14 mouse cellular contexts compared by ENCODE assay signal in the genomic region with DNA sequence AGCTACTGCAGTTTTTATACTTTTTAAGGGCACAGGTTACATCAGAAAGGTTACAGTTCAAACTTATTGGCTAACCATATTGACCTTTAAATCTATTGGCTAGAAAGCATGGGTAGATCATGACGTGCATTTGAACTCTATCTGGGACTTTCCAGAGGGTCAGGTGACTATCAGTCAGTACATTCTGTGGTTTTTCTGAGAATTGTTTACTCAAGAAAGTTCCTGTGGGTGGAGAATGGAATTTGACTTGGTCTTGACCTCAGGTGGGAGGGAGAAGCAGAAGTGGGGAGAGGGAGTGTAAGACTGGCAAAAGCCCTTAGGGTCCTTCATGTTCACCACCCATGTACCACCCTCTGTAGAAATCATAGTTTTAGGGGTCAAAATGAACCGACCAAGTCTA. TPM values are rescaled to one million over a fixed set of nuclear protein-coding genes. Genes with fewer than 3 reads are reported as not detected.
DNase-seq lines count a peak whose midpoint lies in the region; ATAC-seq and TF ChIP-seq lines count a peak whose summit lies in the region.
"Had no signal": no experiment of that assay in that cellular context is flagged by ENCODE, and none has a peak within 500 bp of the region (broad histone marks: within the 10 kb centered on the region; RNA-seq: fewer than 3 reads in every experiment).

No protein-coding gene starts in this region.

- TF ChIP-seq POLR2A in ES-Bruce4 (IDR thresholded peaks at IDR 0.05; ENCODE audit: insufficient read depth, low read length) = no peak

- intact Hi-C loops in gastrocnemius, adult 2 months (cut with DNase I) = loop anchor here (5.0 kb wide), 1 partner anchor 180 kb away; no protein-coding TSS in a partner anchor

- H3K4me3 ChIP-seq in gastrocnemius, adult 2 months = no peak overlapping the region
- no peak overlapping the region for H3K4me3 ChIP-seq in ES-Bruce4 (ENCODE audit: low read depth, low read length)
- H3K4me3 ChIP-seq in liver, embryonic 15.5 days (replicated peaks) = no peak overlapping the region
- H3K4me3 ChIP-seq: hindbrain, embryonic 15.5 days had no signal

- TF ChIP-seq EP300 in ES-Bruce4 (IDR thresholded peaks at IDR 0.05; ENCODE audit: insufficient read depth, low read depth, low read length) = 0 out of 2 replicates have a peak, but pooled peaks have one; percentile 33

- TF ChIP-seq CTCF in gastrocnemius, adult 2 months (IDR thresholded peaks at IDR 0.05) = no peak
- no peak for TF ChIP-seq CTCF in ES-Bruce4 (IDR thresholded peaks at IDR 0.05; ENCODE audit: low read depth, low read length)

- peak overlapping the region; percentile 97; the same call in 1 of the 2 replicates for H3K27ac ChIP-seq in gastrocnemius, adult 2 months
- peak overlapping the region; percentile 80 for H3K27ac ChIP-seq in ES-Bruce4 (ENCODE audit: insufficient read depth, low read length)
- H3K27ac ChIP-seq in liver, embryonic 15.5 days (replicated peaks) = peak overlapping the region; percentile 9; the same call in 1 of the 2 replicates
- H3K27ac ChIP-seq: hindbrain, embryonic 15.5 days had no signal

- H3K4me1 ChIP-seq in ES-Bruce4 (ENCODE audit: control insufficient read depth, insufficient read depth, low read length) = peaks cover 2% of the 10 kb centered on the region
- peaks cover 35% of the 10 kb centered on the region for H3K4me1 ChIP-seq in liver, embryonic 15.5 days (replicated peaks)

- peak overlapping the region; percentile 97; the same call in 1 of the 2 replicates for H3K9ac ChIP-seq in ES-Bruce4 (ENCODE audit: low read depth, poor library complexity, severe bottlenecking)
- H3K9ac ChIP-seq in liver, embryonic 15.5 days = no peak overlapping the region
- H3K9ac ChIP-seq: hindbrain, embryonic 15.5 days had no signal

- peaks cover 9% of the 10 kb centered on the region for H3K36me3 ChIP-seq in ES-Bruce4 (ENCODE audit: control insufficient read depth, insufficient read depth, low read length, poor library complexity, severe bottlenecking)
- peaks cover 23% of the 10 kb centered on the region for H3K36me3 ChIP-seq in liver, embryonic 15.5 days (replicated peaks)

- H3K27me3 ChIP-seq in ES-Bruce4 (ENCODE audit: control insufficient read depth, insufficient read depth, low read length, poor library complexity, severe bottlenecking) = no peaks in the 10 kb centered on the region
- no peaks in the 10 kb centered on the region for H3K27me3 ChIP-seq in liver, embryonic 15.5 days
- H3K27me3 ChIP-seq: hindbrain, embryonic 15.5 days had no signal

- WGBS in liver, embryonic 15.5 days (ENCODE audit: insufficient replicate concordance) = 19% methylated on average over 2 of the region's 2 CpGs

- no peak for ATAC-seq in liver, embryonic 15.5 days (ENCODE audit: insufficient read depth)
- no peak for ATAC-seq in monocyte, adult 5-6 weeks (replicated peaks; ENCODE audit: insufficient number of reproducible peaks, low FRiP score, low TSS enrichment, poor library complexity, severe bottlenecking)
- ATAC-seq: activated CD4-positive, CD25-positive, alpha-beta regulatory T cell, adult 4 months had no signal

- no peak overlapping the region for H3K4me2 ChIP-seq in liver, embryonic 15.5 days
- H3K4me2 ChIP-seq: hindbrain, embryonic 15.5 days had no signal

- no peak for DNase-seq in gastrocnemius, adult 2 months
- DNase-seq in gastrocnemius, adult 8-10 months (ENCODE audit: low spot score in 2 of 2) = no peak
- peak; percentile 60 for DNase-seq in 3134 (ENCODE audit: extremely low read depth, insufficient read length, low spot score)
- no peak for DNase-seq in thymus, postnatal 25 days
- no peak for DNase-seq in left cerebral cortex, adult 9 months (ENCODE audit: low spot score in 2 of 2)
- DNase-seq: heart, adult 18-20 months; heart, postnatal 10 days; kidney, adult 18-20 months; thymus, postnatal 4 days had no signal

- peaks cover 26% of the 10 kb centered on the region for H3K9me3 ChIP-seq in ES-Bruce4 (replicated peaks; ENCODE audit: control insufficient read depth, insufficient read depth, low read length, poor library complexity, severe bottlenecking)
- no peaks in the 10 kb centered on the region for H3K9me3 ChIP-seq in liver, embryonic 15.5 days (replicated peaks)
- H3K9me3 ChIP-seq: hindbrain, embryonic 15.5 days had no signal

RNA-seq across cellular contexts. Expression of a gene that starts 1.4 kb away (rescaled TPM):
- 10 to 100 TPM; 14.9 to 27.7 TPM for total RNA-seq in gastrocnemius, adult 2 months (2021)
- total RNA-seq in gastrocnemius, adult 8-10 months (2022) = 10 to 100 TPM in 3 of 4 experiments, 1 to 10 TPM in 1; 9.4 to 17.8 (median 11.6) TPM
- polyA plus RNA-seq in ES-Bruce4 (2011; ENCODE audit: insufficient read depth, insufficient read length, low read depth, missing spikeins) = 90.4 and 93.9 TPM in 2 replicates
- polyA plus RNA-seq in liver, embryonic 15.5 days (2015; fragmentation: Nextera tagmentation; extraction: Ambion mirVana) = 26.6 and 27.3 TPM in 2 replicates
- total RNA-seq in monocyte, adult 5-6 weeks (2017) = 136 to 145 TPM (median 140 TPM) in 3 replicates

Comparison
In these comparisons a context has a peak if more than half of its experiments do, and no peak if none do; other contexts are left out.
1. H3K27ac ChIP-seq: peak in every context shown above with its lines; median percentile 97 in gastrocnemius, adult 2 months; 80 in ES-Bruce4; 9 in liver, embryonic 15.5 days.